Mouse (Mus musculus) megakaryocyte, adult 5-6 weeks (primary cell): ENCODE data around the gene Pex5l. TPM values are rescaled to one million over a fixed set of nuclear protein-coding genes. Genes with fewer than 3 reads are reported as not detected.

ENCODE experiments used
- ATAC-seq: 2 replicates; pipeline ENCODE4 v1.8.0; 2016; ENCODE audit warnings: mild to moderate bottlenecking, inconsistent platforms; ENCODE audit not compliant: poor library complexity, severe bottlenecking
- total RNA-seq, 2 experiments: library from RNA; stranded (forward) in 1 of 2; stranded (reverse) in 1 of 2; fragments of 153-499, 151-499 nt in 1 of 2; fragments of 221-1000, 200-1000 nt in 1 of 2; gene quantifications; 2 replicates each; pipeline versions ENCODE4 v1.2.3 to v1.2.4; 2015 to 2017

Gene Pex5l
- total RNA-seq, 2 experiments from 2014 or later: not detected

DNA sequence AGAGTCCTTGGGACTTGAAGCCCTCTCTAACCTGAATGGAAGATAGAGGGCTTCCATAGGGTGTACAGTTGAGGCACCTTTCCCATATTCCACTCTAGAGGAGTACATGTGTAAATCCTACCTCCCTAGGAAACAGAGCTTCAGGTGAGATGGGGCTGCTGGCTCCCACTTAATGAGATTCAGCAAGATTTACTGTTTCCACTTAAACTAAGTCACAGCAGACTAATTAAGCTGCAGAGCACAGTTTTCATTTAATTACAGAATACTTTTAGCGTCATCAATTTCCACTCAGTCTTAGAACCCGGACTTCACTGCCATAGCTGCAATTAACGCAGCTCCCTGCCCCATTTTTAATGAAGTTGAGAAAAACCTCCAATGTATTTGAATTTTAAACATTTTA lies 181.6 kb downstream of the Pex5l start:
- no peak for ATAC-seq

DNA sequence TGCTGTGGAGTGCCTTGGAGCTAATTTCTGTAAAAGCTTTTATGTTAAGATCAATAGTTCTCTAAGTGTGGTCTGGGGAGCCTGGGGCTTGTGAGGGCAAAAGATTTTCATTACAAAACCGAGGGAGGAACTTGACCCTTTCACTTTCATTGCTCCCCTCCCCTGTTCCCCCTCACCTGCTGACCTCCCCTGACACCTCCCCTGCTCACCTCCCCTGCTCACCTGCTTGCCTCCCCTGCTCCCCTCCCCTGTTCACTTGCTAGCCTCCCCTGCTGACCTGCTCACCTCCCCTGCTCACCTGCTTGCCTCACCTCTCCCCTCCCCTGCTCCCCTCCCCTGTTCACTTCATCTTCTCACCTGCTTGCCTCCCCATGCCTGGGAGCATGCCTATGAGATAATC lies 191.7 kb downstream of the Pex5l start:
- ATAC-seq: no peak

DNA sequence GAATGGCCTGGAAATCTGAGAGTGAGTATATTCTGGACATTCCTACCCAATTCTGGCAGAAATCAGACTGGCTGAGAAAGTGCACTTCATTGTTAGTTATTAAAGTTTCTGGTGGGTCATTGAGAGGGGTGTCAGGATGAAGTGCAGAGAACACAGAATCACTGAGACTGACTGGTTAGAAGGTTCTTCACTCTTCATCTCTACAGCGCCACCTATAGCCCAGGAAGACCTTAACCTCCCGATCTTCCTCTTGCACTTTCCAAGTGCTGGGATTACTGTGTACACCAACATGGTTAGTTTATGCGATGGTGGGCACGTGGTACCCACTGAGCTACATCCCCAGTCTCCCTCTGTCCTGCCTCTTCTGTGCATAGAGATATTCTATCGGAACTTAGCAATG lies 195.6 kb downstream of the Pex5l start:
- ATAC-seq: no peak

DNA sequence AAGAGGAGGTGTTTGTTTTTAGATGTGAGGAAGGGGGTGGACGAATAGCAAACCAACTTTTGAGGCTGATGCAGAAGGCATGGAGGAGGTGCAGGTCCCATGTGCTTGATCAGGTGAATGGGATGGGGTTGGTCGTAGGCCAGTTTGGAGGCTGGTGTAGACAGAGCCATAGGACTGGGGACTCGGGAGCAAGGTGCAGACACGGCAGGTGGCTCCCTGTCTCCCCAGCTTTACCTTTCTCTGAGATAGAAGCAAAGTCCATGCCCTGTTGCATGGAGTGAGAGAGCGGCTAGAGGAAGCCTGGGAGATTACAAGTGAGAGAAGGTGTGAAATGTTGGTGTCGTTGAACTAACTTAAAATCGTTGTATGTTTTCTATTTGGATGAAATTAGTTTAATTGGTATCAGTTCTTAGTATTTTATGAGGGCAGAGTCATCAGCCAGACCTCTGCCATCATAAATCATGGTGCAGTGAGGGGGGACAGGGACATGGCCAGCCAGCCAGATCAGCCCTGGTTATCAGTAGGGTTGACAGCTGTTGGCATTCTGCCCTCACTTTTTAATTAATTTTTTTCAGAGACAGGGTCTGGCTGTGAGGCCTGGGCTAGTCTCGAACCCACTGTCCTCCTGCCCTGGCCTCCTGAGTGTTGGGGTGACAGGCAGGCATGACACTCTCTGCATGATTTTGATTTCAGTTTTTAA lies 203.1 kb downstream of the Pex5l start:
- ATAC-seq: no peak

DNA sequence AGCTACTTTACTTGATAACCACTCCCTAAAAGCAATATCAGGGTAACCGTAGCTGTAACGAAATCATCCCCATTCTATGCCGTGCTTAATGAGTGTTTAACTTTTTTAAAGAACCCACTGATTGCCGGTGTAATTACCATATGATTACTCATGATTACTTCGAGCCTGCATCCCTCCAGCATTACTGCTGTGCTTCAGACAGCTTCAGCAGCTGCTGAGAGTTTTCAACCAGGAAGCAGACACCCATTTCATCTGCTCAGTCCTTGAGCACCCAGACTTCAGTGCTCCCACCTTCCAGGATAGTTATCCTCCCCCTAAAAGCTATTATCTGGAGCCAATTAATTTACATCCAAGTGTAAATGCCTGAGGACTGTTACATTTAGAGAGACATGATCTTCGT lies 218.9 kb downstream of the Pex5l start:
- ATAC-seq: no peak

DNA sequence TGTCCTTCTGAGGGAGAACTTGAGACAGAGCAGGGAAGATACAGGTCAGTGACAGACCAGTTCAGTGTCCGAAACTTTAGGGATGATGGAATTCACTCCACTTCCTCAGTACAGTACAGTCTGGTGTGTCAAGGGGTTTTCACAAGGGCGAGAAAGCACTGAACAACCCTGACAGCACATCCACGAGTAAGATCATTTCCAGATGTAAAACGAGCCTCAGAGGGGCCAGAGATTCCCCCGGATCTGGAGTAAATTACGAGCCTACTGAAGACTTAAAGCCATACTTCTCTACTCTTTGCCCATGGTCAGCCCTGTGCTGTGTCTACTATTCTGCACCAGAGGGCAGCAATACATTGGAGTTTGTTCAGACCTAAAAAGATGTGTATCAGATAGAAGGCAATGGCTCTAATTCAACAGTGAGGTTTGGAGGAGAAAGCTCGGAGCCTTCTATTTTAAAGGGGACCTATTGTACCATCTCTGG lies 232.9 kb downstream of the Pex5l start:
- no peak for ATAC-seq

DNA sequence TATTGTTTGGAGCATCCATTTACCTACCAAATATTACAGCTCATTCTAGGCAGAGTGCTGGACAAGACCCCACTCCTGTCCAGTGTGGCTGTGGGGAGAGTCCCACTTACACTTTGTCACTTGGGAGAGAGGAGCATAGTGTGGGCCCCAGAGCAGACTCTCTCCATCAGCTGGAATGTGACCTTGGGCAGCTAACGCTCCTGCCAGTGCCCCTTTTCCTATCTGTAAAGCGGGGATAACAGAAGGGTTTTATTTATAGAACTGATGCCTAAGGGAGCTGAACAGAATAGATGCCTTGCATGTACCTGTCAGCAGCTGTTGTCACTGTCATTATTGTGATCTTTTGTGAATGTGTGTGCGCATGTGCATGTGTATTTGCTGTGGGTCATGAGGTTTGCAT lies 234.6 kb downstream of the Pex5l start:
- no peak for ATAC-seq

DNA sequence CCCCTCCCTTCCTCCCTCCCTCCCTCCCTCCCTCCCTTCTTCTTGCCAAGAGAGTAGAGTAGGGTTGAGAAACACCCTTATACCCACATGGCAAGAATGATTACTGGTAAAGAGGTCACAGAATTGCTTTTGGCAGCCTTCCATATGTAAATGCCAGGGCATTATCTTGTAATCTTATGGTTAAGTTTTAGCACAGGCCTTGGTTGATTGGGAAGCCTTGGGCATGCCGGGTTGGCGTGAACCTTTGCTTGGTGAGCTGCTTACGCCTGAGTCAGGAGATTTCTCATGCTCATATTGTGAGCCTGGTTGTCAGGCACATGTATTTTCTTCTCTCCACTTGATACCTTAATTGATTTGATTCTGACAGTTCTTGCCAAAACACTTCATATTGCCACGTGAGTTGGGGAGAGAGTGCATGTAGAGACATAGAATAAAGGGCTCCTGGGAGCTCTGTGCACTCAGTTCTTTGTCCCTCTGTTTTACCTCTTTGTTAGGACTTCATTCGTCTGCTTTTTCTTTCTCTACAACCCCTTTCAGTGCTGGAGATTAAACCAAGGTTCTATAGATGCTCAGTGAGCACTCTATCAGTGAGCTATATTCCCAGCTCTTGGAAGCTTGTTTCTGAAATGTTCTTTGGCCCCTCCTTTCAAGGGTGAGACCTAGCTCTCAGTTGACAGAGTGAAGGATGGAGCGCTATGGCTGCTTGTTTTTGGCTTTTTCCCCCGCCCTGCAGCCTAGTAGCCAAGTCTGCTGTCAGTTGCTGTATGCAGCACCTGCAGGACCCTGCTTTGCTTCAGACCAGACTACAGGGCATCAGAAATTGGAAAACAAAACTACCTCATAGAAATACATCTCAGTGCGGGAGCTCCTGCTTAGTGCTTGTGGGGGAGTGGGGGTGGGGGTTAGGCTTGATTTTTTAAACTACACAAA lies 236.9 kb downstream of the Pex5l start:
- ATAC-seq: no peak

DNA sequence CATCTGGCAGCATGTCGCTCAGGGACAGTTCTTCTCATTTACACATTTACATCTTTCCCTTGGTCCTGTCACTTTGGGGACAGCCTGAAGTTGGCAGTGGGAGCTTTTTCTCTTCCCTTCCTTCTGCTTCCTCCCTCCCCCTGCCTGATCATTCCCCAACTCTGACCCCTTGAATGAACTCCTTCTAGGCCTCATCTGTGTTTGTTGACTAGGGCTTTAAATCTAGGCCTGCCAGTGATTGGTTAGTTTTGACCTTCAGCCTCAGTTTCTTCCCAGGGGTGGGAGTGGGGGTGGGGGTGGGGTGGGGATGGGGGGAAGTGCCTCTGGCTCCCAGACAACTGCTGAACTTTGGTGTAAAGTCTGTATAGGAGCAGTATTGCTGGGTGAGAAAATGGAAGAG lies 238.4 kb downstream of the Pex5l start:
- no peak for ATAC-seq

DNA sequence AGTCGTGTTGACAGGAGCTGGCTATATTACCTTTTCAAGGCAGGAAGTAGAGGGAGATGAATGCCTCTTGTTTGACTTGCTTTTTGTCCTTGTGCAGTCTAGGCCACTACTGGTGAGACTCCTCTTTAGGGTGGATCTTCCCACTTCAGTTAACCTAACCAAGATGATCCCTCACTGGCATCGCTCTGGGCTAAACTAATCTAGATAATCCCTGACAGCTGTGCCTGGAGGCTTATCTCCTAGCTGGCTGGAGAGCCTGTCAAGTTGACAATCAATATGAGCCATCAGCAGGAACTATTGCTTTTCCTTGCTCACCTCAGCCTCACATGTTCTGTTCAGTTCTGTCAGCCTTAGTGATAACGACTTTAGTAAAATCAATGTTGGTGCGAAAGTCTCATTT lies 239.6 kb downstream of the Pex5l start:
- ATAC-seq: no peak
